Mouse (Mus musculus) forebrain, postnatal 0 days (tissue): ENCODE data around the gene Arpin. TPM values are rescaled to one million over a fixed set of nuclear protein-coding genes. Genes with fewer than 3 reads are reported as not detected.

Experiments used
- ATAC-seq: fragments of 200-750 bp; cut with Nextera tagmentation; 2 replicates; pipeline ENCODE4 v1.8.0; 2017; ENCODE audit warnings: mild to moderate bottlenecking, moderate library complexity
- DNase-seq: peaks from one replicate; pipeline ENCODE4 v3.0.0-alpha.2; 2015
- H3K27ac ChIP-seq: fragments of 300-500 bp; sonication (generic); 2 replicates; pipeline ENCODE4 v1.5.1; 2014; ENCODE audit warnings: low read depth, mild to moderate bottlenecking, antibody characterized with exemption, low read length, moderate library complexity, mixed read lengths
- H3K27me3 ChIP-seq: fragments of 300-500 bp; sonication (generic); 2 replicates; pipeline ENCODE4 v1.6.1; 2014; ENCODE audit warnings: mild to moderate bottlenecking, low read length, mixed read lengths; ENCODE audit not compliant: insufficient read depth
- H3K36me3 ChIP-seq: fragments of 300-500 bp; sonication (generic); 2 replicates; pipeline ENCODE4 v1.6.1; 2014; ENCODE audit warnings: mild to moderate bottlenecking, moderate library complexity; ENCODE audit not compliant: insufficient read depth
- H3K4me1 ChIP-seq: fragments of 300-500 bp; sonication (generic); 2 replicates; pipeline ENCODE4 v1.6.1; 2014; ENCODE audit warnings: antibody characterized with exemption; ENCODE audit not compliant: insufficient read depth
- H3K4me2 ChIP-seq: fragments of 300-500 bp; sonication (generic); 2 replicates; pipeline ENCODE4 v1.6.1; 2014; ENCODE audit warnings: low read depth, mild to moderate bottlenecking, moderate library complexity
- H3K4me3 ChIP-seq: fragments of 300-500 bp; sonication (generic); 2 replicates; pipeline ENCODE4 v1.5.1; 2014; ENCODE audit warnings: low read depth, low read length, mixed read lengths
- H3K9ac ChIP-seq: fragments of 300-500 bp; sonication (generic); 2 replicates; pipeline ENCODE4 v1.6.1; 2014; ENCODE audit warnings: mild to moderate bottlenecking
- H3K9me3 ChIP-seq: fragments of 300-500 bp; sonication (generic); 2 replicates; pipeline ENCODE4 v1.6.1; 2016; ENCODE audit warnings: low read length
- CTCF ChIP-seq: sonication (generic); IDR thresholded peaks from 2 replicates; pipeline ENCODE4 v1.5.1; 2016; ENCODE audit warnings: antibody characterized with exemption, control low read depth, low read depth
- WGBS: fragments of 180-500 bp; shearing (Covaris S2); extraction: QIAGEN DNeasy Blood & Tissue Kit; methylation state at CpG from one replicate; pipeline ENCODE4 v1.1.7; 2014; 5-methylcytosine and 5-hydroxymethylcytosine counted together
- microRNA-seq, 2 experiments: library from miRNA; unstranded; fragments of <30 nt; microRNA quantifications; one replicate each; pipeline ENCODE4; 2016
- polyA plus RNA-seq: library from polyadenylated mRNA; unstranded; fragments of >200 nt; fragmentation: Nextera tagmentation; extraction: Ambion mirVana; gene quantifications from 2 replicates; pipeline ENCODE4 v1.2.1, GENCODE M21; 2015
- total RNA-seq: library from RNA; depleted of rRNA; stranded (reverse); fragments of >200 nt; gene quantifications from 2 replicates; pipeline ENCODE4 v1.2.3, GENCODE M21; 2014; rRNA removed

Gene Arpin
- total and polyA plus RNA-seq, 2 experiments from 2014 or later = 12.5 to 22.8 TPM

DNA sequence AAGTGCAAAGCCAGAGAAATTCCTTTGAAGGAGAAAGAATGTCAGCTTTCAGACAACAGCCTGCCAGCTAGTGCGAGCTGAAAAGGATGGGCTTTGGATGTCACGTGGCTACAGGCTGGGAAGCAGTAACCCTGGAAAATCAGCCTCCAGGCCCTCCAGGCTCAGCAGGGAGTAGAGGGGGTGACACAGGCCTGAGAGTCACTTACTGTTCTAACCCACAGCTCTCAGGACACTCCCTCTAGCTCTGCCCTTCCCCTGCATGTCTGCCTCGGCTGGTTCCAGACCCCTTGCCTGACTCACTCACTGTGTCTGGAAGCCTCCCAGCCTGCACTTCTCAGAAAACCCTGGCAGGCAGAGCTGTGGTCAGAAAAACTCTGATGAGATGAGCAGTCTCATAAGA, 54.2 kb downstream of the Arpin start:
- DNase-seq (no peak), ATAC-seq (no peak)
- no peak overlapping the region for H3K4me2 ChIP-seq
- H3K36me3 ChIP-seq = peaks cover 50% of the 10 kb centered on the region
- WGBS = 51% methylated on average over 3 of the region's 3 CpGs
- H3K4me1 ChIP-seq = no peaks in the 10 kb centered on the region
- H3K9me3 ChIP-seq = no peaks in the 10 kb centered on the region
- no peak for TF ChIP-seq CTCF
- H3K27ac ChIP-seq = no peak overlapping the region
- H3K27me3 ChIP-seq = no peaks in the 10 kb centered on the region
- no peak overlapping the region for H3K4me3 ChIP-seq
- no peak overlapping the region for H3K9ac ChIP-seq

DNA sequence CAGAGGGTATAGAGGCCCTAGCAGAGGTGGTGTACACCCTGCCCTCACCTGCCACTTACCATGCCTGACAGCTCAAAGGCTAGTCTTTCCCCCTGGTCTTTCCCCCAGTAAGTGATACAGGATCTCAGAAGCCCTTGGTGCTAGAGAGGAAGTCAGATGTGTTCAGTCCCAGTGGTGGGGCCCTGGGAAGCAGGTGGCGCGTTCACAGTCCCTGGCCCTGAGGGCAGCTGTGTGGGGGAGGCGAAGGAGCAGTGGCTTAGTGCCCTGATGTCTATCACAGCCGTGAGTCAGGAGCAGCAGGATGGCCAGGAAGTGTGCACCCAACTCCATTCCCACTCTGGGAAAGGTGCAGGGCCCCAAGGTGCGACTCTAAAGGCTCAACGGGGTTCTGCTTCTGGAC, 55.1 kb downstream of the Arpin start:
- Histone ChIP-seq H3K4me3 (no peak overlapping the region), H3K27ac (no peak overlapping the region), H3K9ac (no peak overlapping the region), H3K9me3 (no peaks in the 10 kb centered on the region), H3K4me2 (no peak overlapping the region), H3K27me3 (no peaks in the 10 kb centered on the region), H3K36me3 (peaks cover 42% of the 10 kb centered on the region), H3K4me1 (no peaks in the 10 kb centered on the region)
- no peak for ATAC-seq
- no peak for DNase-seq
- WGBS = 93% methylated on average over 6 of the region's 6 CpGs
- no peak for TF ChIP-seq CTCF

DNA sequence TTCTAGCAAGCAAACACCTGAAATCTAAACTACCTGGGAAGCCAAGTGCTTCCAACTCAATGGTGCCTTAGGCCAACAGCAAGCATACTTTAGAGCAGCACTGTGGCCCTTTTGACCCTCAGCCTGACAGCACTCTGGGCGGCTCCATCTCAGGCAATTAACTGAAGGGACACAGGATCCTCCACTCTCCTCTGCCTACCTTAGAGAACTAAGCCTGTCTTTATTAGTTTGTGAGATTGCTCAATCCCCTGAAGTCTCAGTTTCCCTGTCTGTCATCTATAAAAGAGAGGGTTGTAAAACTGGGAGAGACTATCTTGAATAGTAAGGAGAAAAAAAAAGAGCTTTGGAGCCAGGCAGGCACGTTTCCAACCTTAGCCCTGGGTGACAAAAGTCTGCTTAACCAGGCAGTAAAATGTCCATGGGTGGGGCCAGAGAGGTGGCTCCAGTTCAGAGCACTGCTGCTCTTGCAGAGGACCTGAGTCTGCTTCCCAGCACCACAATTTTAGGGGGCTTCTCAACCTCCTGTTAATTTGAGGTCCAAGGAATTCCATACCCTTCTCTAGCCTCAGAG, 56.6 kb downstream of the Arpin start:
- Histone ChIP-seq H3K9me3 (no peaks in the 10 kb centered on the region), H3K27ac (no peak overlapping the region), H3K4me2 (no peak overlapping the region), H3K9ac (no peak overlapping the region), H3K4me3 (no peak overlapping the region), H3K36me3 (peaks cover 36% of the 10 kb centered on the region), H3K27me3 (no peaks in the 10 kb centered on the region), H3K4me1 (no peaks in the 10 kb centered on the region)
- 85% methylated on average over 2 of the region's 2 CpGs for WGBS
- TF ChIP-seq CTCF = no peak
- no peak for ATAC-seq
- no peak for DNase-seq

Small RNAs within 50 kb of the gene (microRNA-seq; reads per million reads assigned to microRNA genes)
- 0 reads per million in 2 experiments for gene Gm24541

Other genes with a start within 250 kb of the Arpin start
- 5.7 and 6.4 TPM in 2 replicates for gene Kif7, start 219.6 kb downstream of the Arpin start, total RNA-seq
- gene Kif7, start 219.6 kb downstream of the Arpin start, polyA plus RNA-seq = 1.4 and 2.0 TPM in 2 replicates
- 0.31 TPM in 1 of 2 replicates, not detected in the other for gene Plin1, start 202.5 kb downstream of the Arpin start, total RNA-seq
- 0.21 TPM in 1 of 2 replicates, not detected in the other for gene Plin1, start 202.5 kb downstream of the Arpin start, polyA plus RNA-seq
- 1.3 and 2.1 TPM in 2 replicates for gene Pex11a, start 192.2 kb downstream of the Arpin start, total RNA-seq
- 16.9 and 17.3 TPM in 2 replicates for gene Pex11a, start 192.2 kb downstream of the Arpin start, polyA plus RNA-seq
- gene Wdr93, start 192.2 kb downstream of the Arpin start, total RNA-seq = 0.46 and 0.86 TPM in 2 replicates
- 0.29 and 0.81 TPM in 2 replicates for gene Wdr93, start 192.2 kb downstream of the Arpin start, polyA plus RNA-seq
- 0.23 and 1.6 TPM in 2 replicates for gene Mesp1, start 141.6 kb downstream of the Arpin start, total RNA-seq
- gene Mesp1, start 141.6 kb downstream of the Arpin start, polyA plus RNA-seq = 0.77 and 1.1 TPM in 2 replicates
- gene Mesp2, start 124.6 kb downstream of the Arpin start, total RNA-seq = 0.77 and 1.00 TPM in 2 replicates
- 2.1 TPM in 2 replicates for gene Mesp2, start 124.6 kb downstream of the Arpin start, polyA plus RNA-seq
- gene Anpep, start 74.3 kb downstream of the Arpin start, total RNA-seq = 3.4 and 5.8 TPM in 2 replicates
- 3.7 and 4.7 TPM in 2 replicates for gene Anpep, start 74.3 kb downstream of the Arpin start, polyA plus RNA-seq
- 32.1 and 38.0 TPM in 2 replicates for gene Ap3s2, start 14.7 kb downstream of the Arpin start, total RNA-seq
- gene Ap3s2, start 14.7 kb downstream of the Arpin start, polyA plus RNA-seq = 36.7 and 39.0 TPM in 2 replicates
- gene Zfp710, start 89.5 kb upstream of the Arpin start, total RNA-seq = 22.5 and 30.6 TPM in 2 replicates
- gene Zfp710, start 89.5 kb upstream of the Arpin start, polyA plus RNA-seq = 9.6 and 12.3 TPM in 2 replicates
- 143 and 145 TPM in 2 replicates for gene Idh2, start 180.0 kb upstream of the Arpin start, total RNA-seq
- 110 and 128 TPM in 2 replicates for gene Idh2, start 180.0 kb upstream of the Arpin start, polyA plus RNA-seq